Comparison of ENCODE assay signal across 9 mouse cellular contexts in genomic region chr14:32856246-32856645, GRCm38 (mm10). TPM values are rescaled to one million over a fixed set of nuclear protein-coding genes. Genes with fewer than 3 reads are reported as not detected.
DNase-seq lines count a peak whose midpoint lies in the region; ATAC-seq lines count a peak whose summit lies in the region.
"Had no signal": no experiment of that assay in that cellular context is flagged by ENCODE, and none has a peak within 500 bp of the region (broad histone marks: within the 10 kb centered on the region; RNA-seq: fewer than 3 reads in every experiment).

No protein-coding gene starts in this region.

- H3K27ac ChIP-seq in heart, embryonic 13.5 days (replicated peaks), result peak overlapping the region; percentile 68; the same call in 1 of the 2 replicates
- no peak overlapping the region for H3K27ac ChIP-seq in embryonic facial prominence, embryonic 12.5 days
- H3K27ac ChIP-seq in hindbrain, embryonic 15.5 days (replicated peaks), result no peak overlapping the region
- H3K27ac ChIP-seq in midbrain, embryonic 13.5 days, result no peak overlapping the region

- peaks cover 46% of the 10 kb centered on the region for H3K4me1 ChIP-seq in heart, embryonic 13.5 days
- H3K4me1 ChIP-seq in embryonic facial prominence, embryonic 12.5 days, result peaks cover 21% of the 10 kb centered on the region
- H3K4me1 ChIP-seq in hindbrain, embryonic 15.5 days (replicated peaks), result peaks cover 12% of the 10 kb centered on the region; the same call in 1 of the 2 replicates
- peaks cover 10% of the 10 kb centered on the region; the same call in 1 of the 2 replicates for H3K4me1 ChIP-seq in midbrain, embryonic 13.5 days (replicated peaks)

- H3K27me3 ChIP-seq in heart, embryonic 13.5 days (replicated peaks), result peaks cover 6% of the 10 kb centered on the region; the same call in 1 of the 2 replicates
- H3K27me3 ChIP-seq in embryonic facial prominence, embryonic 12.5 days, result no peaks in the 10 kb centered on the region
- peaks cover 26% of the 10 kb centered on the region for H3K27me3 ChIP-seq in hindbrain, embryonic 15.5 days
- peaks cover 31% of the 10 kb centered on the region for H3K27me3 ChIP-seq in midbrain, embryonic 13.5 days

- DNase-seq in heart, postnatal 25 days (ENCODE audit: low spot score), result no peak
- DNase-seq in cerebellum, adult 18-20 months, result no peak
- no peak for DNase-seq in cerebellum, adult 11-12 months

- H3K9me3 ChIP-seq in heart, embryonic 13.5 days, result no peaks in the 10 kb centered on the region
- no peaks in the 10 kb centered on the region for H3K9me3 ChIP-seq in embryonic facial prominence, embryonic 12.5 days
- H3K9me3 ChIP-seq in hindbrain, embryonic 15.5 days, result no peaks in the 10 kb centered on the region
- H3K9me3 ChIP-seq in midbrain, embryonic 13.5 days, result no peaks in the 10 kb centered on the region

- peak overlapping the region; percentile 88 for H3K9ac ChIP-seq in heart, embryonic 13.5 days
- peak overlapping the region; percentile 68; the same call in 1 of the 2 replicates for H3K9ac ChIP-seq in embryonic facial prominence, embryonic 12.5 days
- H3K9ac ChIP-seq in hindbrain, embryonic 15.5 days, result peak overlapping the region; percentile 60; the same call in 1 of the 2 replicates
- H3K9ac ChIP-seq in midbrain, embryonic 13.5 days (replicated peaks), result 0 out of 2 replicates have a peak overlapping the region, but pooled peaks have one; percentile 68

- ATAC-seq in heart, embryonic 13.5 days (ENCODE audit: extremely low read depth, insufficient number of reproducible peaks, low FRiP score, low TSS enrichment), result no peak
- no peak for ATAC-seq in embryonic facial prominence, embryonic 12.5 days (ENCODE audit: insufficient number of reproducible peaks, insufficient read depth, low FRiP score, low TSS enrichment)
- ATAC-seq in hindbrain, embryonic 15.5 days (ENCODE audit: low FRiP score, low read depth), result no peak
- no peak for ATAC-seq in midbrain, embryonic 13.5 days
- ATAC-seq in activated CD4-positive, CD25-positive, alpha-beta regulatory T cell, adult 4 months, result no peak

- no peaks in the 10 kb centered on the region for H3K36me3 ChIP-seq in heart, embryonic 13.5 days
- H3K36me3 ChIP-seq in embryonic facial prominence, embryonic 12.5 days, result no peaks in the 10 kb centered on the region
- no peaks in the 10 kb centered on the region for H3K36me3 ChIP-seq in hindbrain, embryonic 15.5 days
- H3K36me3 ChIP-seq in midbrain, embryonic 13.5 days, result no peaks in the 10 kb centered on the region

- 36% methylated on average over 5 of the region's 5 CpGs for WGBS in heart, embryonic 13.5 days
- 38% methylated on average over 5 of the region's 5 CpGs for WGBS in embryonic facial prominence, embryonic 12.5 days
- 44% methylated on average over 5 of the region's 5 CpGs for WGBS in hindbrain, embryonic 15.5 days
- 44% methylated on average over 5 of the region's 5 CpGs for WGBS in midbrain, embryonic 13.5 days

- intact Hi-C loops in heart, postnatal 25 days (cut with DNase I), result loop anchor here (5.0 kb wide), 1 partner anchor 106 kb away; no protein-coding TSS in a partner anchor

- H3K4me2 ChIP-seq in heart, embryonic 13.5 days, result peak overlapping the region; percentile 81
- peak overlapping the region; percentile 72 for H3K4me2 ChIP-seq in embryonic facial prominence, embryonic 12.5 days (replicated peaks)
- peak overlapping the region; percentile 98 for H3K4me2 ChIP-seq in hindbrain, embryonic 15.5 days
- peak overlapping the region; percentile 77 for H3K4me2 ChIP-seq in midbrain, embryonic 13.5 days (replicated peaks)

- H3K4me3 ChIP-seq in heart, embryonic 13.5 days, result peak overlapping the region; percentile 71
- H3K4me3 ChIP-seq in embryonic facial prominence, embryonic 12.5 days, result peak overlapping the region; percentile 59
- H3K4me3 ChIP-seq in hindbrain, embryonic 15.5 days, result peak overlapping the region; percentile 58
- H3K4me3 ChIP-seq in midbrain, embryonic 13.5 days (replicated peaks), result peak overlapping the region; percentile 52

RNA-seq across cellular contexts. Expression of gene Vstm4, which starts 0.3 kb away (rescaled TPM):
- polyA plus RNA-seq in heart, embryonic 13.5 days (2015; fragmentation: Nextera tagmentation; extraction: Ambion mirVana), result 15.8 and 16.1 TPM in 2 replicates
- total RNA-seq in heart, postnatal 25 days (2021), result 10 to 100 TPM; 10.2 to 12.4 TPM
- polyA plus RNA-seq in embryonic facial prominence, embryonic 12.5 days (2016; fragmentation: Nextera tagmentation; extraction: Ambion mirVana), result 10.5 and 12.8 TPM in 2 replicates
- 13.0 and 13.1 TPM in 2 replicates for polyA plus RNA-seq in hindbrain, embryonic 15.5 days (2015; fragmentation: Nextera tagmentation; extraction: Ambion mirVana)
- polyA plus RNA-seq in midbrain, embryonic 13.5 days (2015; fragmentation: Nextera tagmentation; extraction: Ambion mirVana), result 5.7 and 7.3 TPM in 2 replicates
- under 1 TPM in 1 of 2 experiments, not detected in 1; 0.24 TPM for polyA plus RNA-seq in activated CD4-positive, CD25-positive, alpha-beta regulatory T cell, adult 4 months (2017; shearing (Covaris generic))
- total RNA-seq: monocyte, adult 5-6 weeks had no signal

RNA-seq across cellular contexts. Expression of gene Fam170b, which starts 22.5 kb away (rescaled TPM):
- 0.08 and 0.20 TPM in 2 replicates for polyA plus RNA-seq in heart, embryonic 13.5 days (2015; fragmentation: Nextera tagmentation; extraction: Ambion mirVana)
- total RNA-seq in heart, postnatal 25 days (2021), result not detected
- not detected in 2 replicates for polyA plus RNA-seq in embryonic facial prominence, embryonic 12.5 days (2016; fragmentation: Nextera tagmentation; extraction: Ambion mirVana)
- 0.06 TPM in 1 of 2 replicates, not detected in the other for polyA plus RNA-seq in hindbrain, embryonic 15.5 days (2015; fragmentation: Nextera tagmentation; extraction: Ambion mirVana)
- polyA plus RNA-seq in midbrain, embryonic 13.5 days (2015; fragmentation: Nextera tagmentation; extraction: Ambion mirVana), result not detected in 2 replicates
- polyA plus RNA-seq in activated CD4-positive, CD25-positive, alpha-beta regulatory T cell, adult 4 months (2017; shearing (Covaris generic)), result not detected
